Mouse (Mus musculus) retina, postnatal 1 day (tissue): ENCODE measurements around the gene Ulk1.
"Not testable (repeated sequence)": the region's sequence is repeated elsewhere in the genome, so short reads cannot be mapped to it uniquely, and the experiment has no call there.

Experiments used
- DNase-seq: peaks from one replicate; pipeline ENCODE4 v3.0.0-alpha.2; 2012

The Ulk1 gene

GRCm38 (mm10) chr5:110804012-110804743 is 5.7 kb downstream of the Ulk1 start:
- no peak for DNase-seq

- no peak for DNase-seq
Observed at GRCm38 (mm10) chr5:110802809-110803208, 7.1 kb downstream of the Ulk1 start.

- peak; percentile 50 for DNase-seq
Observed at GRCm38 (mm10) chr5:110802186-110802585, 7.7 kb downstream of the Ulk1 start.

- no peak for DNase-seq
Observed at GRCm38 (mm10) chr5:110801036-110801624, 8.8 kb downstream of the Ulk1 start.

- peak; percentile 43 for DNase-seq
Observed at GRCm38 (mm10) chr5:110797696-110798095, 12.2 kb downstream of the Ulk1 start.

- DNase-seq, result no peak
Observed at GRCm38 (mm10) chr5:110794363-110794762, 15.5 kb downstream of the Ulk1 start.

GRCm38 (mm10) chr5:110788684-110789083 is 21.2 kb downstream of the Ulk1 start:
- peak; percentile 76 for DNase-seq

GRCm38 (mm10) chr5:110786081-110786835 is 23.6 kb downstream of the Ulk1 start:
- peak; percentile 21 for DNase-seq

- DNase-seq, result no peak
Observed at GRCm38 (mm10) chr5:110783150-110783549, 26.7 kb downstream of the Ulk1 start.

- no peak for DNase-seq
Observed at GRCm38 (mm10) chr5:110781529-110782238, 28.2 kb downstream of the Ulk1 start.

GRCm38 (mm10) chr5:110780761-110781528 is 29.0 kb downstream of the Ulk1 start:
- DNase-seq, result no peak

GRCm38 (mm10) chr5:110779998-110780760 is 29.7 kb downstream of the Ulk1 start, which contains the start of gene Pus1:
TSS of gene Pus1 (minus strand) at chr5:110780659.
- DNase-seq, result peak; percentile 95

GRCm38 (mm10) chr5:110779276-110779997 is 30.5 kb downstream of the Ulk1 start:
- DNase-seq, result no peak

GRCm38 (mm10) chr5:110778263-110778662 is 31.6 kb downstream of the Ulk1 start:
- DNase-seq, result no peak

GRCm38 (mm10) chr5:110776141-110776540 is 33.8 kb downstream of the Ulk1 start:
- DNase-seq, result no peak

- DNase-seq, result no peak
Observed at GRCm38 (mm10) chr5:110774511-110774910, 35.4 kb downstream of the Ulk1 start.

GRCm38 (mm10) chr5:110772945-110773344 is 37.0 kb downstream of the Ulk1 start:
- not testable (repeated sequence) for DNase-seq

- peak; percentile 100 for DNase-seq
Observed at GRCm38 (mm10) chr5:110770448-110771158, 39.3 kb downstream of the Ulk1 start, which contains the start of gene Ep400. TSS of gene Ep400 (minus strand) at chr5:110770717.

- no peak for DNase-seq
Observed at GRCm38 (mm10) chr5:110770031-110770445, 39.9 kb downstream of the Ulk1 start.

- no peak for DNase-seq
Observed at GRCm38 (mm10) chr5:110769272-110769671, 40.6 kb downstream of the Ulk1 start.
